Mouse (Mus musculus): ENCODE measurements at regions not wholly inside any gene's neighbourhood (a gene's known extent, or its start where the extent isn't known, plus 50 kb on each side); places are given as distances from the start of the nearest gene placed in this dataset.
A peak's percentile ranks its signal among the peaks of the same experiment; 100 is the strongest.

GRCm38 (mm10) chr14:17234898-17235297 is 415.9 kb upstream of the Rarb start:
- H3K9me3 ChIP-seq (ENCODE audit: control insufficient read depth, low read length), result no peaks in the 10 kb centered on the region
- no peak for ATAC-seq (ENCODE audit: low FRiP score)
- H3K4me2 ChIP-seq (replicated peaks; ENCODE audit: low read depth, low read length), result no peak overlapping the region
- DNase-seq (ENCODE audit: low spot score), result no peak
- no peaks in the 10 kb centered on the region for H3K27me3 ChIP-seq (ENCODE audit: control insufficient read depth, insufficient read depth, low read length)
- H3K27ac ChIP-seq (ENCODE audit: low read depth, low read length), result no peak overlapping the region
- no peaks in the 10 kb centered on the region for H3K4me1 ChIP-seq (replicated peaks; ENCODE audit: control insufficient read depth, insufficient read depth, low read length)
- no peaks in the 10 kb centered on the region for H3K36me3 ChIP-seq (ENCODE audit: control insufficient read depth, insufficient read depth, low read length)
- H3K9ac ChIP-seq (ENCODE audit: low read depth, low read length), result no peak overlapping the region
- H3K4me3 ChIP-seq (ENCODE audit: low read depth, low read length), result no peak overlapping the region

- no peak overlapping the region for H3K27ac ChIP-seq (ENCODE audit: low read depth, low read length)
- no peak overlapping the region for H3K9ac ChIP-seq (ENCODE audit: low read depth, low read length)
- 91% methylated on average over 2 of the region's 2 CpGs for WGBS
- no peak overlapping the region for H3K4me2 ChIP-seq (replicated peaks; ENCODE audit: low read depth, low read length)
- H3K4me1 ChIP-seq (replicated peaks; ENCODE audit: control insufficient read depth, insufficient read depth, low read length), result no peaks in the 10 kb centered on the region
- no peak for DNase-seq (ENCODE audit: low spot score)
- no peak for ATAC-seq (ENCODE audit: low FRiP score)
- H3K4me3 ChIP-seq (ENCODE audit: low read depth, low read length), result no peak overlapping the region
- H3K27me3 ChIP-seq (ENCODE audit: control insufficient read depth, insufficient read depth, low read length), result no peaks in the 10 kb centered on the region
- H3K36me3 ChIP-seq (ENCODE audit: control insufficient read depth, insufficient read depth, low read length), result no peaks in the 10 kb centered on the region
- no peaks in the 10 kb centered on the region for H3K9me3 ChIP-seq (ENCODE audit: control insufficient read depth, low read length)
Observed at GRCm38 (mm10) chr14:17211502-17211901, 392.5 kb upstream of the Rarb start.

- H3K27ac ChIP-seq (ENCODE audit: low read depth, low read length), result no peak overlapping the region
- ATAC-seq (ENCODE audit: low FRiP score) (no peak), DNase-seq (ENCODE audit: low spot score) (no peak)
- H3K9me3 ChIP-seq (ENCODE audit: control insufficient read depth, low read length), result no peaks in the 10 kb centered on the region
- H3K4me1 ChIP-seq (replicated peaks; ENCODE audit: control insufficient read depth, insufficient read depth, low read length), result no peaks in the 10 kb centered on the region
- H3K4me2 ChIP-seq (replicated peaks; ENCODE audit: low read depth, low read length), result no peak overlapping the region
- WGBS, result 92% methylated on average over 1 of the region's 1 CpGs
- no peak overlapping the region for H3K9ac ChIP-seq (ENCODE audit: low read depth, low read length)
- no peak overlapping the region for H3K4me3 ChIP-seq (ENCODE audit: low read depth, low read length)
- no peaks in the 10 kb centered on the region for H3K36me3 ChIP-seq (ENCODE audit: control insufficient read depth, insufficient read depth, low read length)
- H3K27me3 ChIP-seq (ENCODE audit: control insufficient read depth, insufficient read depth, low read length), result no peaks in the 10 kb centered on the region
Observed at GRCm38 (mm10) chr14:17205691-17206090, 386.7 kb upstream of the Rarb start.

GRCm38 (mm10) chr14:17203251-17204015 is 384.5 kb upstream of the Rarb start:
- Histone ChIP-seq H3K36me3 (ENCODE audit: control insufficient read depth, insufficient read depth, low read length) (no peaks in the 10 kb centered on the region), H3K4me1 (replicated peaks; ENCODE audit: control insufficient read depth, insufficient read depth, low read length) (no peaks in the 10 kb centered on the region), H3K4me3 (ENCODE audit: low read depth, low read length) (no peak overlapping the region), H3K27ac (ENCODE audit: low read depth, low read length) (no peak overlapping the region), H3K9me3 (ENCODE audit: control insufficient read depth, low read length) (no peaks in the 10 kb centered on the region), H3K9ac (ENCODE audit: low read depth, low read length) (no peak overlapping the region), H3K4me2 (replicated peaks; ENCODE audit: low read depth, low read length) (no peak overlapping the region), H3K27me3 (ENCODE audit: control insufficient read depth, insufficient read depth, low read length) (no peaks in the 10 kb centered on the region)
- no peak for ATAC-seq (ENCODE audit: low FRiP score)
- no peak for DNase-seq (ENCODE audit: low spot score)
- 33% methylated on average over 1 of the region's 1 CpGs for WGBS

GRCm38 (mm10) chr14:17192953-17193352 is 374.0 kb upstream of the Rarb start:
- Histone ChIP-seq H3K9ac (ENCODE audit: low read depth, low read length) (no peak overlapping the region), H3K36me3 (ENCODE audit: control insufficient read depth, insufficient read depth, low read length) (no peaks in the 10 kb centered on the region), H3K9me3 (ENCODE audit: control insufficient read depth, low read length) (no peaks in the 10 kb centered on the region), H3K27me3 (ENCODE audit: control insufficient read depth, insufficient read depth, low read length) (no peaks in the 10 kb centered on the region), H3K4me3 (ENCODE audit: low read depth, low read length) (no peak overlapping the region), H3K4me1 (replicated peaks; ENCODE audit: control insufficient read depth, insufficient read depth, low read length) (no peaks in the 10 kb centered on the region), H3K4me2 (replicated peaks; ENCODE audit: low read depth, low read length) (no peak overlapping the region), H3K27ac (ENCODE audit: low read depth, low read length) (no peak overlapping the region)
- WGBS, result 100% methylated on average over 1 of the region's 2 CpGs
- ATAC-seq (ENCODE audit: low FRiP score) (no peak), DNase-seq (ENCODE audit: low spot score) (no peak)

GRCm38 (mm10) chr14:17173218-17173617 is 354.3 kb upstream of the Rarb start:
- no peaks in the 10 kb centered on the region for H3K9me3 ChIP-seq (ENCODE audit: control insufficient read depth, low read length)
- H3K27ac ChIP-seq (ENCODE audit: low read depth, low read length), result no peak overlapping the region
- peak overlapping the region; percentile 69 for H3K4me2 ChIP-seq (replicated peaks; ENCODE audit: low read depth, low read length)
- no peaks in the 10 kb centered on the region for H3K27me3 ChIP-seq (ENCODE audit: control insufficient read depth, insufficient read depth, low read length)
- no peak for DNase-seq (ENCODE audit: low spot score)
- peak; percentile 4; the same call in 1 of the 2 replicates for ATAC-seq (ENCODE audit: low FRiP score)
- H3K36me3 ChIP-seq (ENCODE audit: control insufficient read depth, insufficient read depth, low read length), result no peaks in the 10 kb centered on the region
- WGBS, result 45% methylated on average over 7 of the region's 7 CpGs
- H3K4me3 ChIP-seq (ENCODE audit: low read depth, low read length), result no peak overlapping the region
- H3K9ac ChIP-seq (ENCODE audit: low read depth, low read length), result no peak overlapping the region
- H3K4me1 ChIP-seq (replicated peaks; ENCODE audit: control insufficient read depth, insufficient read depth, low read length), result no peaks in the 10 kb centered on the region

GRCm38 (mm10) chr14:17172330-17173110 is 353.6 kb upstream of the Rarb start:
- Histone ChIP-seq H3K27ac (ENCODE audit: low read depth, low read length) (no peak overlapping the region), H3K27me3 (ENCODE audit: control insufficient read depth, insufficient read depth, low read length) (no peaks in the 10 kb centered on the region), H3K4me2 (replicated peaks; ENCODE audit: low read depth, low read length) (peak overlapping the region; percentile 69), H3K9ac (ENCODE audit: low read depth, low read length) (no peak overlapping the region; the same call in 1 of the 2 replicates), H3K9me3 (ENCODE audit: control insufficient read depth, low read length) (no peaks in the 10 kb centered on the region), H3K4me1 (replicated peaks; ENCODE audit: control insufficient read depth, insufficient read depth, low read length) (no peaks in the 10 kb centered on the region), H3K4me3 (ENCODE audit: low read depth, low read length) (peak overlapping the region; percentile 38), H3K36me3 (ENCODE audit: control insufficient read depth, insufficient read depth, low read length) (no peaks in the 10 kb centered on the region)
- DNase-seq (ENCODE audit: low spot score) (peak; percentile 83), ATAC-seq (ENCODE audit: low FRiP score) (peak; percentile 96)
- WGBS, result 3% methylated on average over 29 of the region's 35 CpGs

- Histone ChIP-seq H3K27me3 (ENCODE audit: control insufficient read depth, insufficient read depth, low read length) (no peaks in the 10 kb centered on the region), H3K36me3 (ENCODE audit: control insufficient read depth, insufficient read depth, low read length) (no peaks in the 10 kb centered on the region), H3K4me1 (replicated peaks; ENCODE audit: control insufficient read depth, insufficient read depth, low read length) (no peaks in the 10 kb centered on the region), H3K27ac (ENCODE audit: low read depth, low read length) (no peak overlapping the region), H3K9me3 (ENCODE audit: control insufficient read depth, low read length) (no peaks in the 10 kb centered on the region), H3K9ac (ENCODE audit: low read depth, low read length) (no peak overlapping the region), H3K4me3 (ENCODE audit: low read depth, low read length) (peak overlapping the region; percentile 38), H3K4me2 (replicated peaks; ENCODE audit: low read depth, low read length) (peak overlapping the region; percentile 69)
- peak; percentile 4 for DNase-seq (ENCODE audit: low spot score)
- 38% methylated on average over 5 of the region's 5 CpGs for WGBS
- ATAC-seq (ENCODE audit: low FRiP score), result peak; percentile 15; the same call in 1 of the 2 replicates
Observed at GRCm38 (mm10) chr14:17171896-17172295, 352.9 kb upstream of the Rarb start.

- WGBS, result 89% methylated on average over 4 of the region's 4 CpGs
- Histone ChIP-seq H3K4me3 (ENCODE audit: low read depth, low read length) (no peak overlapping the region), H3K27me3 (ENCODE audit: control insufficient read depth, insufficient read depth, low read length) (no peaks in the 10 kb centered on the region), H3K27ac (ENCODE audit: low read depth, low read length) (no peak overlapping the region), H3K4me1 (replicated peaks; ENCODE audit: control insufficient read depth, insufficient read depth, low read length) (no peaks in the 10 kb centered on the region), H3K36me3 (ENCODE audit: control insufficient read depth, insufficient read depth, low read length) (no peaks in the 10 kb centered on the region), H3K4me2 (replicated peaks; ENCODE audit: low read depth, low read length) (no peak overlapping the region), H3K9ac (ENCODE audit: low read depth, low read length) (no peak overlapping the region), H3K9me3 (ENCODE audit: control insufficient read depth, low read length) (no peaks in the 10 kb centered on the region)
- ATAC-seq (ENCODE audit: low FRiP score) (no peak), DNase-seq (ENCODE audit: low spot score) (no peak)
Observed at GRCm38 (mm10) chr14:17158324-17158723, 339.4 kb upstream of the Rarb start.

Data from hindbrain, embryonic 11.5 days (tissue).